ENCODE assay signal across 8 mouse cellular contexts in genomic region chr11:87763511-87763987, GRCm38 (mm10). TPM values are rescaled to one million over a fixed set of nuclear protein-coding genes. Genes with fewer than 3 reads are reported as not detected.
A peak's percentile ranks its signal among the peaks of the same experiment; 100 is the strongest.
DNase-seq lines count a peak whose midpoint lies in the region; ATAC-seq and TF ChIP-seq lines count a peak whose summit lies in the region.

No protein-coding gene starts in this region.

- H3K79me2 ChIP-seq in MEL (ENCODE audit: control insufficient read depth, insufficient read depth, low read length, poor library complexity): no peaks in the 10 kb centered on the region

- H3K4me1 ChIP-seq in MEL (ENCODE audit: control insufficient read depth in 1 of 2, insufficient read depth in 2 of 2, low read length in 2 of 2): no peaks in the 10 kb centered on the region; a peak in 1 of 4 replicates
- H3K4me1 ChIP-seq in embryonic facial prominence, embryonic 11.5 days (ENCODE audit: control insufficient read depth, insufficient read depth, low read length): peaks cover 2% of the 10 kb centered on the region
- H3K4me1 ChIP-seq in intestine, embryonic 15.5 days (replicated peaks): peaks cover 13% of the 10 kb centered on the region

- H3K9me3 ChIP-seq in MEL (replicated peaks; ENCODE audit: insufficient read depth, low read length): no peaks in the 10 kb centered on the region
- H3K9me3 ChIP-seq in embryonic facial prominence, embryonic 11.5 days (replicated peaks; ENCODE audit: control insufficient read depth, low read length): no peaks in the 10 kb centered on the region
- H3K9me3 ChIP-seq in intestine, embryonic 15.5 days: no peaks in the 10 kb centered on the region

- TF ChIP-seq EP300 in MEL (IDR thresholded peaks at IDR 0.05; ENCODE audit: low read depth in 1 of 2, low read length in 2 of 2): no peak

- H3K27ac ChIP-seq in MEL (ENCODE audit: control insufficient read depth, low read depth, low read length): no peak overlapping the region
- H3K27ac ChIP-seq in embryonic facial prominence, embryonic 11.5 days (replicated peaks; ENCODE audit: low read depth, low read length): no peak overlapping the region
- H3K27ac ChIP-seq in intestine, embryonic 15.5 days: no peak overlapping the region

- TF ChIP-seq POLR2A in MEL (IDR thresholded peaks at IDR 0.05; ENCODE audit: control insufficient read depth in 1 of 2, insufficient read depth in 1 of 2, low read depth in 1 of 2, low read length in 2 of 2, poor library complexity in 1 of 2): no peak

- intact Hi-C loops in left cerebral cortex, postnatal 14 days (cut with DNase I): loop anchor here (5.0 kb wide), 1 partner anchor 166 kb away; no protein-coding TSS in a partner anchor

- H3K9ac ChIP-seq in MEL (ENCODE audit: control insufficient read depth, low read depth, low read length, poor library complexity, severe bottlenecking): no peak overlapping the region
- peak overlapping the region; percentile 68 for H3K9ac ChIP-seq in embryonic facial prominence, embryonic 11.5 days (replicated peaks; ENCODE audit: low read length)
- H3K9ac ChIP-seq in intestine, embryonic 15.5 days: 0 out of 2 replicates have a peak overlapping the region, but pooled peaks have one; percentile 53

- TF ChIP-seq RAD21 in MEL (IDR thresholded peaks at IDR 0.05; ENCODE audit: low read depth, low read length): no peak

- no peak overlapping the region for H3K4me3 ChIP-seq in MEL (ENCODE audit: control insufficient read depth in 1 of 2, insufficient read depth in 1 of 2, low read depth in 2 of 2, low read length in 2 of 2)
- peak overlapping the region; percentile 45 for H3K4me3 ChIP-seq in embryonic facial prominence, embryonic 11.5 days (ENCODE audit: low read depth, low read length)
- peak overlapping the region; percentile 48 for H3K4me3 ChIP-seq in intestine, embryonic 15.5 days (replicated peaks)

- DNase-seq in adrenal gland, adult 2 months: peak; percentile 58
- no peak for DNase-seq in adrenal gland, adult 8-10 months
- peak; percentile 37 for DNase-seq in MEL (ENCODE audit: low read depth, low spot score)
- DNase-seq in embryonic facial prominence, embryonic 11.5 days (ENCODE audit: low spot score): peak; percentile 62
- peak; percentile 82 to 89 for DNase-seq in left cerebral cortex, postnatal 14 days (ENCODE audit: low spot score in 2 of 2)
- peak; percentile 56 for DNase-seq in neural tube, embryonic 10.5 days (ENCODE audit: extremely low spot score, low spot score)
- no peak for DNase-seq in urinary bladder, postnatal 10 days (ENCODE audit: low spot score)

- no peak for TF ChIP-seq CTCF in MEL (IDR thresholded peaks at IDR 0.05 in 2 of 3, conservative IDR thresholded peaks at IDR 0.05 in 1 of 3; ENCODE audit: control insufficient read depth in 1 of 3, insufficient read depth in 1 of 3, low read depth in 2 of 3, low read length in 3 of 3, poor library complexity in 1 of 3, severe bottlenecking in 1 of 3)

- H3K36me3 ChIP-seq in MEL (ENCODE audit: control insufficient read depth in 1 of 2, insufficient read depth in 2 of 2, low read length in 2 of 2): no peaks in the 10 kb centered on the region
- H3K36me3 ChIP-seq in embryonic facial prominence, embryonic 11.5 days (replicated peaks; ENCODE audit: control insufficient read depth, insufficient read depth, low read depth, low read length): no peaks in the 10 kb centered on the region
- no peaks in the 10 kb centered on the region for H3K36me3 ChIP-seq in intestine, embryonic 15.5 days

- 2% methylated on average over 17 of the region's 17 CpGs for WGBS in embryonic facial prominence, embryonic 11.5 days
- 3% methylated on average over 17 of the region's 17 CpGs for WGBS in intestine, embryonic 15.5 days

- peak overlapping the region; percentile 88 for H3K4me2 ChIP-seq in embryonic facial prominence, embryonic 11.5 days (ENCODE audit: low read depth, low read length)
- H3K4me2 ChIP-seq in intestine, embryonic 15.5 days (replicated peaks): peak overlapping the region; percentile 99

- peak; percentile 48 for ATAC-seq in embryonic facial prominence, embryonic 11.5 days (replicated peaks; ENCODE audit: insufficient number of reproducible peaks, low FRiP score, low TSS enrichment, low read depth)
- ATAC-seq in intestine, embryonic 15.5 days: peak; percentile 63

- no peaks in the 10 kb centered on the region for H3K27me3 ChIP-seq in MEL (ENCODE audit: control insufficient read depth in 1 of 2, insufficient read depth in 2 of 2, low read length in 2 of 2)
- H3K27me3 ChIP-seq in embryonic facial prominence, embryonic 11.5 days (ENCODE audit: control insufficient read depth, insufficient read depth, low read length): peaks cover 68% of the 10 kb centered on the region
- H3K27me3 ChIP-seq in intestine, embryonic 15.5 days (replicated peaks): peaks cover 66% of the 10 kb centered on the region

TF ChIP-seq in MEL, 35 proteins besides CTCF, POLR2A, EP300 and RAD21:
- no peak for TF ChIP-seq GATA1 (IDR thresholded peaks at IDR 0.05; ENCODE audit: low read depth, low read length)
- TF ChIP-seq RCOR1 (IDR thresholded peaks at IDR 0.05; ENCODE audit: low read depth, low read length): no peak
- TF ChIP-seq POLR2AphosphoS5 (IDR thresholded peaks at IDR 0.05; ENCODE audit: borderline replicate concordance, low read depth, low read length): peak; percentile 96; the same call in 1 of the 2 replicates
- TF ChIP-seq MAX (IDR thresholded peaks at IDR 0.05; ENCODE audit: low read length): no peak
- TF ChIP-seq SMC3 (IDR thresholded peaks at IDR 0.05; ENCODE audit: low read depth, low read length): no peak

RNA-seq across cellular contexts. Expression of gene Tspoap1, which starts 3.2 kb away (rescaled TPM):
- total RNA-seq in adrenal gland, adult 2 months (2021): 1 to 10 TPM; 3.3 to 4.6 TPM
- polyA plus RNA-seq in adrenal gland, adult 2 months (2012; rRNA removed): 6.6 and 9.7 TPM in 2 replicates
- total RNA-seq in adrenal gland, adult 8-10 months (2022): 10 to 100 TPM in 2 of 4 experiments, 1 to 10 TPM in 2; 5.9 to 32.3 (median 18.0) TPM
- total RNA-seq in MEL (2012; rRNA removed): 3.7 and 5.2 TPM in 2 replicates
- 1 to 10 TPM in 1 of 2 experiments, not detected in 1; 8.6 TPM for polyA plus RNA-seq in MEL (2012; ENCODE audit: insufficient read depth in 1 of 2, insufficient read length in 2 of 2, low read depth in 1 of 2, low replicate concordance in 2 of 2, missing spikeins in 1 of 2)
- polyA plus RNA-seq in embryonic facial prominence, embryonic 11.5 days (2014; fragmentation: Nextera tagmentation; extraction: Ambion mirVana): 1.5 and 3.5 TPM in 2 replicates
- 0.96 and 1.5 TPM in 2 replicates for polyA plus RNA-seq in intestine, embryonic 15.5 days (2015; fragmentation: Nextera tagmentation; extraction: Ambion mirVana)
- total RNA-seq in left cerebral cortex, postnatal 14 days (2021): 100 to 1,000 TPM; 154 to 162 TPM

RNA-seq across cellular contexts. Expression of gene Supt4a, which starts 26.2 kb away (rescaled TPM):
- total RNA-seq in adrenal gland, adult 2 months (2021): 10 to 100 TPM; 43.3 to 74.3 TPM
- 18.5 and 21.4 TPM in 2 replicates for polyA plus RNA-seq in adrenal gland, adult 2 months (2012; rRNA removed)
- total RNA-seq in adrenal gland, adult 8-10 months (2022): 10 to 100 TPM; 73.7 to 85.1 (median 84.2) TPM
- 301 and 332 TPM in 2 replicates for total RNA-seq in MEL (2012; rRNA removed)
- 100 to 1,000 TPM in 1 of 2 experiments, not detected in 1; 223 TPM for polyA plus RNA-seq in MEL (2012; ENCODE audit: insufficient read depth in 1 of 2, insufficient read length in 2 of 2, low read depth in 1 of 2, low replicate concordance in 2 of 2, missing spikeins in 1 of 2)
- polyA plus RNA-seq in embryonic facial prominence, embryonic 11.5 days (2014; fragmentation: Nextera tagmentation; extraction: Ambion mirVana): 174 and 180 TPM in 2 replicates
- polyA plus RNA-seq in intestine, embryonic 15.5 days (2015; fragmentation: Nextera tagmentation; extraction: Ambion mirVana): 117 and 121 TPM in 2 replicates
- total RNA-seq in left cerebral cortex, postnatal 14 days (2021): 10 to 100 TPM; 60.6 to 67.6 TPM

RNA-seq across cellular contexts. Expression of gene Mpo, which starts 29.8 kb away (rescaled TPM):
- under 1 TPM in 1 of 2 experiments, not detected in 1; 0.29 TPM for total RNA-seq in adrenal gland, adult 2 months (2021)
- not detected in 2 replicates for polyA plus RNA-seq in adrenal gland, adult 2 months (2012; rRNA removed)
- not detected for total RNA-seq in adrenal gland, adult 8-10 months (2022)
- not detected in 2 replicates for total RNA-seq in MEL (2012; rRNA removed)
- polyA plus RNA-seq in MEL (2012; ENCODE audit: insufficient read depth in 1 of 2, insufficient read length in 2 of 2, low read depth in 1 of 2, low replicate concordance in 2 of 2, missing spikeins in 1 of 2): under 1 TPM in 1 of 2 experiments, not detected in 1; 0.13 TPM
- polyA plus RNA-seq in embryonic facial prominence, embryonic 11.5 days (2014; fragmentation: Nextera tagmentation; extraction: Ambion mirVana): 6.1 and 7.2 TPM in 2 replicates
- polyA plus RNA-seq in intestine, embryonic 15.5 days (2015; fragmentation: Nextera tagmentation; extraction: Ambion mirVana): 2.9 and 5.9 TPM in 2 replicates
- not detected for total RNA-seq in left cerebral cortex, postnatal 14 days (2021)

Comparison
In these comparisons a context has a peak if more than half of its experiments do, and no peak if none do; other contexts are left out.
1. DNase-seq: peak in adrenal gland, adult 2 months (single experiment), MEL (single experiment), embryonic facial prominence, embryonic 11.5 days (single experiment), left cerebral cortex, postnatal 14 days (2 of 2) and neural tube, embryonic 10.5 days (single experiment); none in adrenal gland, adult 8-10 months (single experiment) and urinary bladder, postnatal 10 days (single experiment).
2. H3K4me3 ChIP-seq: peak in embryonic facial prominence, embryonic 11.5 days (single experiment) and intestine, embryonic 15.5 days (single experiment); none in MEL (0 of 2).
3. RNA of gene Tspoap1, which starts 3.2 kb away (total RNA-seq): 154 to 162 TPM in left cerebral cortex, postnatal 14 days; 5.9 to 32.3 TPM in adrenal gland, adult 8-10 months, 3.7 to 5.2 TPM in MEL and 3.3 to 4.6 TPM in adrenal gland, adult 2 months; every median in the first group is over 4 times any median in the second.